Mouse (Mus musculus) spleen, adult 18-20 months (tissue): Measurements from ENCODE around the gene Crybb1.

ENCODE experiments used
- DNase-seq, 2 experiments: peaks; one replicate each; pipeline ENCODE4 v3.0.0; 2022; ENCODE audit warnings: mixed read lengths in 2 of 2

The Crybb1 gene

GRCm38 (mm10) chr5:112266011-112266777 lies 10.6 kb downstream of the Crybb1 start:
- peak in 1 of 2 experiments; percentile 48 for DNase-seq

DNA sequence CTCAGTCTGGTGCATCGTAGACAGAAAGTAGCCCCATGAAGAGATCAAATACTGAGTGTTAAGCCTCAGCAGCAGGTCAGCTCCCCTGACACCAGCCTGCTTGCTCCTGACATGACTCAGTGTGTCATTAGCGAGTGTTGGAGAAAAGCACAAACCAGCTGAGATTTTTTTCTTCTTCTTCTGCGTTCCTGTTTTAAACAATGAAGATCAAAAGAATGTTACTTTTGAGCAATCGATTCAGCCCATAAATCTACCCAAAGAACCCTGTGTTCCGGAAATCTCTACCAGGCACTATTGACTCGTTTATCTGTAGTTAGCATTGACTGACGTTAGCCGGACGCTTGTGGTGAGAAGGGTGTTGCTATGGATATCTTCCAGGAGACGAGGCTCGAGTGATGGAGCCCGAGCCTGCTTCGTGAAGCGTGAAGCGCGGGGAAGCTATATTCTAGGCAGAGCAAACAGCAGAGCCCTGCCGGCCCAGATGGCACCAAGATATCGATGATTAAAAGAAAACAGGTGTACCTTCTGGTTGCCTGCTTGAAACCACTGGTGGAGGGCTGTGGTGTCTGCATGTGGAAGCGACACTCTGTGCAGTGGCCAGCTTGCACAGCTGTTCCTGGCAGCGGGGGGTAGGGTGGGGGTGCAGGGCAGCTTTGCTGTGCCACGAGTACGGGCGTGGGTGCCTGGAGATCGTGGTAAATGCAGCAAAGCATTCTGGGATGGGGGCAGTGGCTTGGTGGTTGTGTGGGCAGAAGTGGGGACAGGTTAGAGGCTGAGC lies 15.3 kb downstream of the Crybb1 start:
- peak in 1 of 2 experiments; percentile 53 for DNase-seq

DNA sequence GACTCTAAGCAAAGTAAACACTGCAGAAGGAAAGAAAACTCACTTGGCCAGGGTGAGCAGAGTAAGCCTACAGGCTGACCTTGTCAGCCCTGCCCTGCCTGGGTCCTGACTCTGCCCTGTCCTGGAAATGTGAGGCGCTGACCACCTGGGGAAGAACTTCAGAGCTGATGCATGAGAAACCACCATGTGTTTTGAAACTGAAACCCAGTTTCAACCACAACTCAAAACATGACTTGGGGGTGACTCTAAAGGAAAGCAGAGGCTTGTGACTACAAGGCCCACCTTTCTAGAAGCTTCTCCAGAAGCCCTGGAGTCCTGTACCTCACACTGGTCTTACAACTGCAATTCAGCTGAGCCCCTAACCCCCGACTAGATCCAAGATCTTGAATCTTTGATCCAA lies 17.3 kb downstream of the Crybb1 start:
- DNase-seq = no peak

DNA sequence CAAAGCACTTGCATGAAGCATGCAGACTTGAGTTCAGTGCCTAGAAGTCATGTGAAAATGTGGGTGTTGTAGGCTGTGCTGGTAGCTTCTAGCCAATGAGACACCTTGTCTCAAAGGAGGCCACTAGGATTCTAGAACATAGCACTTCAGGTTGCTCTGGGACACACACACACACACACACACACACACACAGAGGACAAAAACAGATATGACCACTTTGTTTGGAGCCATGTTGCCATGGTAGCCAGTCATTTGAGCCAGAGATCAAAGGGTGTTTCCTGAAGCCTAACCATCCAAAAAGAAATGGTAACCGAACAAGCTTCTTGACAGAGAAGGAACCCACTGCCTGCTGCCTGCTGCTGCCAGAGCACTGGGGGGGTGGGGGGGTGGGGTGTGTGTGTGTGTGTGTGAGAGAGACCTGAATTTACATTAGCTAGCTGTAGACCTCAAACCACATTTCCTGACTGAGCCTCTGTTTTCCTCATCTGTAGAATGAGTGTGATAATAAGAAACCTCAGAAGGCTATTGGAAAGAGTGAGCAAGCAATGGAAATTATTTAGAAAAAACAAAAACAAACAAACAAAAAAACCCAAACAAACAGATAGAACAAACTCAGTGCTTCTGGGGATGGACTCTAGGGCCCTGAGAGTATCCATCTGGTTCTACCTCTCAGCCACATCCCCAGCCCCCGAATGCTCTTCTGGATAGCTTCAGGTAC lies 18.3 kb downstream of the Crybb1 start:
- no peak for DNase-seq

DNA sequence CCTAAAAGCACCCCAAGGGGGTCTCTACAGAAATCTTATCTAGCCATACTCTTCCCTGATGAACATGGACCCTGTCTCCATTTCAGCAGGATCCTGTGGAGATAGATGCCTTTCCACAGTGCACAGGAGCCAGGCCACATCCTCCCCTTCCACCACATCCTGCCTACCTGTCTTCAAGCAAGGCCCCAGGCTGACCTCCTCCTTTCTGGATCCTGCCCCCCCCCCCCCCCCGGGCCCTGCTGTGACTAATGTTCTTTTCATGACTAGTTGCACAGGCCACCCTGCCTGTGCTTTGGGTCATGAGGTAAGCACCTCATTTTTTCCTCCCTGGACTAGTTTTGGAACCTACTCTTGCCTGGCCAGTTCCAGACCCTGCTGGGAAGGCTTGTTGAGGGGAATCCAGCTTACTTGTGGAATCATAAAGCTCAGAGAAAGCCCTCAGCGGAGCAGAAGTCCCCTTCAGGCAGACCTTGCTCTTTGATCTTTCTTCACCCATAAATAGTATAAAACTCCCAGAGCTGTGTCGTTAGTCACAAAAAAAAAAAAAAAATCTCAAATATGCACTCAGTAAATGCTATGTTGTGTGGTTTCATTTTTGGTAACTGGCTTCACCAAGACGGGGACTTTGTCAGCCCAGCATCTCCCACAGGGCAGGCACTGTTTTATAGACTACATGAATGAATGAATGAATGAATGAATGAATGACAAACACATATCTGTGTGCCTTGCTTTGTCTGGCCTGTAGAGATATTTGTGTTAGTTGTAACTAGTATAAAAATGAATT lies 19.6 kb downstream of the Crybb1 start:
- DNase-seq = no peak

DNA sequence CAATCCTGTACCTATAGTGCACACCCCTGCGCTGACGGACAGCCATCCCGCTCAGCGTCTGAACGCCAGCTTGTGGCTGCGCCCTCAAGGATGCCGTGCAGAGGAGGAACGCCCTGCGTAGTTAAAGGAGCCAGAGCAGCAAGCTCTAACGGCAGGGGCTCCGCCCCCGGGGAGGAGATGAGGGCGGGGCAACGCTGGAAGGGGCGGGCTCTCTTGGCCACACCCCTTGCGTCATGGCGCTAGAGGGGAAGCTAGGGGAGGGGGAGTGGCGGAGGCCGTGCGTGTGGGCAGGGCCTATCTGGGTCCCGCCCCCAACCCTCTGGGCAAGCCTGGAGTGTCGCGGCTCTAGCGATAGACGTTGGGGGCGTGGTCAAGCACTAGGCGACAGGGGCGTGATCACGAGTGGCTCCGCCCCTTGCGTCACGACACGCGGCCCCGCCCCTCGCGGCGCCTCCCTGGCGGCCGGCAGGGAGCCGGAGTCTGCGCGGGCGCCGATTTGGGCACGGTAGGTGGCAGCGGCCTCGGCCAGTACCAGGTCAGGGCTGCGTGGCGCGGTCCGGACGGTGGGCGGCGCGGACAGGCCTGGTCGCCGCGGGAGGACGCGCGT lies 20.8 kb downstream of the Crybb1 start, which contains the start of gene Tpst2:
TSS of gene Tpst2 (plus strand) at position 425 of the 607 bp plus-strand sequence.
- peak; percentile 100 for DNase-seq

GRCm38 (mm10) chr5:112276907-112277348 lies 21.3 kb downstream of the Crybb1 start:
- no peak for DNase-seq

GRCm38 (mm10) chr5:112277906-112278470 lies 22.4 kb downstream of the Crybb1 start:
- DNase-seq = no peak

GRCm38 (mm10) chr5:112279181-112280021 lies 23.8 kb downstream of the Crybb1 start:
- no peak for DNase-seq

- DNase-seq = no peak
Measured at GRCm38 (mm10) chr5:112280151-112280550, 24.5 kb downstream of the Crybb1 start.

- DNase-seq = no peak
Measured at GRCm38 (mm10) chr5:112280863-112281660, 25.4 kb downstream of the Crybb1 start.

DNA sequence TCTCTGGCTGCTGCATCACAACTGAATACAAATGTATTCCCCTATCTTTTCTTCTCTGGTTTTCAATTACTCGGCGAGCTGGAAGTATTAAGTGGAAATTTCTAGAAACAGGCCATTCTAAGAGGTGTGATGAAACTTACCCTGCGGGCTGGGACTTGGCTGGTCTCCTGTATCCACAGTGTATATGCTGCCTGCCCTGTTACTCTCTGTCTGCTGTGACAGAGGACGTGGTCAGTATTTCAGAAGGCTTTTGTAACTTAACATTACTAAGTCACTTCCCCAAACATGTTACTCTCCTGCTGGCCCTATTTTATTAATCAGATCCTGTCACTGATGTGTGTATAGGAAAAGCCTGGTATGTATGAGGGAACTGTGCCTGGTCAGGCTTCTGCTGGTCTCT lies 26.1 kb downstream of the Crybb1 start:
- DNase-seq = no peak

DNA sequence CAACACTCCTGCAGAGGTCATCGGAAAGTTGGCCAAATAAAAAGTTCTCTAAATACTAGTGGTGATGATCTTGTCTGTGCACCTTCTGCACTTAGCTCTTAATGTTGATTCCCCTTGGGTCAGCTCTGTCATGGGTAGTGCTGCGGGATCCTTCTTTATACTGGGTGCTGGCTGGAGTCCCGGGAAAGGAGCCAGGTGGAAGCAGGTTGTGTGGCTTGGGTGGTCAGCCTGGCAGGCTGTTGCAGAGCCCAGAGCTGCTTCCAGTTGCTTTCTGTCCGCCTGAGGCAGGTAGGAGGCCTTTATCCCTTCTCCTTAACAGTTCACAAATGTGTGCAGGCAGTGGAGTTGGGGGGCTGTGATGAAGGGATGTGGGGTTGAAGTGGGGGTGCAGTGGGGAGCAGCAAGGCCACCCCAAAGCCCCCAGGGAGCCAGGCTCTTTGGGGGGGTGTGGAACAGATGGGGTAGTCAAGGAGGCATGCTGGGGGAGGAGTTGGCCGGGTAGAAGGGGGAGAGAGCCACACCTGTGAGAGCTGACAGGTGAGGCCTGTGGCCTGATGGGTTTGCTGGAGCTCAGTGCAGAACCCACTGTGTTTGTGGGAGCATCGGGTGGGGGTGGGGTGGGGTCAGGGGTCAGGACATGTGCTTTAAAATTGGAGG lies 26.6 kb downstream of the Crybb1 start:
- DNase-seq = no peak

DNA sequence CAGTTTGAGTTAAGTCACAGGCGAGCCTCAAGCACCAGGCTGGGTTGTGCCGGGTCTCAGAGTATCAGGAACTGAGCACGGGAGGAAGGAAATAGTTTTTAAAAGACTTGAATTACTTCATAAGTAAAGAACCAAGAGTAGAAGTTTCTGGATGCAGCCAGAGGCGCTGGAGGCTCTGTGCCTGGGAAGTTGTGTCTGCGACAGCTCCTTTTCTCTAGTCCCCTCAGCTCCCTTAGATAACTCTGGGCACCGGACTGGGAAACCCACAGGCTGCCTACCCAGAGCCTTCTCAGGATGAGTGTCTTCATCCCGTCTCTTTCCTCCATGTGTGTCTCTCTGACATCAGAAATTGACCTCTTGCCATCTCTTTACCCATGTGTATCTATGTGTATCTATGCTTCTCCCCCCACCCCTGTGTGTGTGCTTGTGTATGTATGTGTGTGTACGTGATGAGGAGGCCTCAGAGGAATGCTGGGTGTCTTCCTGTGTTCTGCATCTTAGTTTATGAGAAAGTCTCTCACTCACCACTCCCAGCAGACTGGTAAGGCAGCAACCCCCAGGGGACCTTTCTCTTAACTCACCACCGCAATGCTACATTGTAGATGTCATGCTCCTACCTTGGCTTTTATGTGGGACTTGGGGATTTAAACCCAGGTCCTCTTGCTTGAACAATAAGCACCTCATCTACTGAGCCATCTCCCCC lies 27.3 kb downstream of the Crybb1 start:
- no peak for DNase-seq

- DNase-seq = no peak
Measured at GRCm38 (mm10) chr5:112283543-112284202, 28.1 kb downstream of the Crybb1 start.

DNA sequence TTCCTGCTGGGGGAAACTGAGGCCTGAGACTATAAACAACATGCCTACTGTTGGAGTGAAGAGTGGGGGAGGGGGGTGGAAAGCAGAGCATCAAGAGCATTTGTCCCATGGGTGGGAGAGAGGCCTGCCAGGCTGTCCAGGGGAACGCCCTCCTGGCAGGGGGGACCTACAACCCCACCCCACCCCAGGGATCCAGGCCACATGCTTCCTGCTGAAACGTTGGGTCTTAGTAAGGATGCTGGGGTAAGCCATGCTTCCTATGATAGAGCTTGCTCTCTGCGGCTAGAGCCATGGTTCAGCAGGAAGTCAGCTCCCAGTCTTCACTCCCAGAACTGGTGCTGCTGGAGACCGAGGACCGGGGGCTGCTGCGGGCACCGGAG lies 28.6 kb downstream of the Crybb1 start:
- no peak for DNase-seq

GRCm38 (mm10) chr5:112285548-112286085 lies 30.0 kb downstream of the Crybb1 start:
- no peak for DNase-seq

GRCm38 (mm10) chr5:112286608-112286983 lies 31.0 kb downstream of the Crybb1 start:
- peak in 1 of 2 experiments; percentile 31 for DNase-seq
